Mouse (Mus musculus) liver, embryonic 14.5 days (tissue): ENCODE data around the gene Zdhhc19. TPM values are rescaled to one million over a fixed set of nuclear protein-coding genes. Genes with fewer than 3 reads are reported as not detected.

Experiments
- ATAC-seq: fragments of 200-750 bp; cut with Nextera tagmentation; 2 replicates; pipeline ENCODE4 v1.8.0; 2017; ENCODE audit warnings: moderate number of reproducible peaks, mild to moderate bottlenecking, moderate library complexity; ENCODE audit not compliant: insufficient read depth
- DNase-seq, 3 experiments: peaks; one replicate each; pipeline ENCODE4 v3.0.0-alpha.2; 2012 to 2013; ENCODE audit warnings: low read depth in 3 of 3, low spot score in 3 of 3
- H3K27ac ChIP-seq: fragments of 300-500 bp; sonication (generic); 2 replicates; pipeline ENCODE4 v1.5.1; 2014; ENCODE audit warnings: moderate library complexity, mild to moderate bottlenecking, control low read depth, inconsistent platforms
- H3K27me3 ChIP-seq: fragments of 300-500 bp; sonication (generic); 2 replicates; pipeline ENCODE4 v1.6.1; 2014; ENCODE audit warnings: mild to moderate bottlenecking, low read length, moderate library complexity; ENCODE audit not compliant: control insufficient read depth, insufficient read depth
- H3K36me3 ChIP-seq: fragments of 300-500 bp; sonication (generic); replicated peaks from 2 replicates; pipeline ENCODE4 v1.6.1; 2014; ENCODE audit warnings: low read depth; ENCODE audit not compliant: control insufficient read depth, insufficient read depth
- H3K4me1 ChIP-seq, 2 experiments: fragments of 200-500 bp in 1 of 2; fragments of 300-500 bp in 1 of 2; sonication (generic) in 1 of 2; replicated peaks; 2 replicates each; pipeline ENCODE4 v1.6.1; 2012 to 2014; ENCODE audit warnings: antibody characterized with exemption in 1 of 2, inconsistent platforms in 1 of 2, low read length in 1 of 2; ENCODE audit not compliant: control insufficient read depth in 2 of 2, insufficient read depth in 2 of 2
- H3K4me2 ChIP-seq: fragments of 300-500 bp; sonication (generic); 2 replicates; pipeline ENCODE4 v1.6.1; 2014; ENCODE audit warnings: low read depth, mild to moderate bottlenecking, control low read depth, moderate library complexity
- H3K4me3 ChIP-seq, 2 experiments: fragments of 200-500 bp in 1 of 2; fragments of 300-500 bp in 1 of 2; sonication (generic) in 1 of 2; 2 replicates each; pipeline ENCODE4 v1.5.1; 2012 to 2014; ENCODE audit warnings: low read depth in 2 of 2, low read length in 2 of 2, mild to moderate bottlenecking in 2 of 2, control low read depth in 1 of 2, inconsistent platforms in 1 of 2, moderate library complexity in 1 of 2; ENCODE audit not compliant: insufficient read depth in 1 of 2
- H3K9ac ChIP-seq: fragments of 300-500 bp; sonication (generic); replicated peaks from 2 replicates; pipeline ENCODE4 v1.6.1; 2014; ENCODE audit warnings: mild to moderate bottlenecking, control low read depth, moderate library complexity
- H3K9me3 ChIP-seq: fragments of 300-500 bp; sonication (generic); 2 replicates; pipeline ENCODE4 v1.6.1; 2016; ENCODE audit warnings: low read length, mixed read lengths; ENCODE audit not compliant: control insufficient read depth
- CTCF ChIP-seq: IDR thresholded peaks from 2 replicates; pipeline ENCODE4 v1.5.1; 2016; ENCODE audit warnings: antibody characterized with exemption, low read depth, control low read depth
- EP300 ChIP-seq: IDR thresholded peaks from 2 replicates; pipeline ENCODE4 v1.6.1; 2016; ENCODE audit warnings: antibody characterized with exemption, low read depth
- WGBS: fragments of 180-500 bp; shearing (Covaris S2); extraction: QIAGEN DNeasy Blood & Tissue Kit; methylation state at CpG from one replicate; pipeline ENCODE4 v1.1.7; 2014; ENCODE audit not compliant: insufficient replicate concordance; 5-methylcytosine and 5-hydroxymethylcytosine counted together
- polyA plus RNA-seq, 2 experiments: library from polyadenylated mRNA; depleted of rRNA in 1 of 2; stranded (reverse) in 1 of 2; unstranded in 1 of 2; fragments of >200 nt; fragmentation: Nextera tagmentation in 1 of 2; extraction: Ambion mirVana in 1 of 2; gene quantifications; 2 replicates each; pipeline versions ENCODE4 v1.2.1 to v1.2.3; 2012 to 2014

The Zdhhc19 gene
- polyA plus RNA-seq, 2 experiments, result not detected

- H3K9me3 ChIP-seq, result no peaks in the 10 kb centered on the region; the same call in 1 of the 2 replicates
- TF ChIP-seq CTCF (no peak), EP300 (no peak)
- H3K27me3 ChIP-seq, result no peaks in the 10 kb centered on the region
- no peaks in the 10 kb centered on the region for H3K36me3 ChIP-seq
- DNase-seq (no peak), ATAC-seq (no peak)
- no peak overlapping the region for H3K4me2 ChIP-seq
- H3K9ac ChIP-seq, result no peak overlapping the region
- peaks cover 11 to 29% of the 10 kb centered on the region in 2 experiments for H3K4me1 ChIP-seq
- no peak overlapping the region for H3K27ac ChIP-seq
- no peak overlapping the region for H3K4me3 ChIP-seq
- WGBS, result 34% methylated on average over 5 of the region's 5 CpGs
Observed at GRCm38 (mm10) chr16:32535157-32535751, 39.2 kb downstream of the Zdhhc19 start.

GRCm38 (mm10) chr16:32537867-32538660, 42.0 kb downstream of the Zdhhc19 start:
- 63% methylated on average over 5 of the region's 5 CpGs for WGBS
- 0 out of 2 replicates have a peak overlapping the region, but pooled peaks have one; percentile 14 for H3K9ac ChIP-seq
- peaks cover 26 to 47% of the 10 kb centered on the region in 2 experiments for H3K4me1 ChIP-seq
- H3K27me3 ChIP-seq, result no peaks in the 10 kb centered on the region
- no peak overlapping the region for H3K4me2 ChIP-seq
- no peaks in the 10 kb centered on the region for H3K9me3 ChIP-seq
- ATAC-seq (no peak), DNase-seq (no peak)
- no peak for TF ChIP-seq EP300
- H3K27ac ChIP-seq, result peak overlapping the region; percentile 3
- H3K4me3 ChIP-seq, result no peak overlapping the region
- no peaks in the 10 kb centered on the region for H3K36me3 ChIP-seq

GRCm38 (mm10) chr16:32538761-32539255, 42.7 kb downstream of the Zdhhc19 start:
- DNase-seq, result no peak
- no peak for TF ChIP-seq EP300
- TF ChIP-seq CTCF, result no peak
- Histone ChIP-seq H3K27me3 (no peaks in the 10 kb centered on the region), H3K36me3 (no peaks in the 10 kb centered on the region), H3K4me2 (no peak overlapping the region), H3K27ac (no peak overlapping the region), H3K4me3 (no peak overlapping the region), H3K9me3 (no peaks in the 10 kb centered on the region), H3K4me1 (peaks cover 26 to 47% of the 10 kb centered on the region in 2 experiments), H3K9ac (no peak overlapping the region)
- WGBS, result 47% methylated on average over 3 of the region's 3 CpGs
- ATAC-seq, result no peak

GRCm38 (mm10) chr16:32541338-32542179, 45.5 kb downstream of the Zdhhc19 start:
- 47% methylated on average over 6 of the region's 6 CpGs for WGBS
- no peaks in the 10 kb centered on the region for H3K9me3 ChIP-seq
- no peak overlapping the region for H3K4me2 ChIP-seq
- peaks cover 28 to 39% of the 10 kb centered on the region in 2 experiments for H3K4me1 ChIP-seq
- peak in 1 of 3 experiments; percentile 42 for DNase-seq
- TF ChIP-seq CTCF, result no peak
- TF ChIP-seq EP300, result 0 out of 2 replicates have a peak, but pooled peaks have one; percentile 26
- no peaks in the 10 kb centered on the region for H3K36me3 ChIP-seq
- H3K9ac ChIP-seq, result peak overlapping the region; percentile 20; the same call in 1 of the 2 replicates
- H3K27ac ChIP-seq, result peak overlapping the region; percentile 84
- H3K4me3 ChIP-seq, result no peak overlapping the region
- H3K27me3 ChIP-seq, result no peaks in the 10 kb centered on the region
- peak; percentile 77; the same call in 1 of the 2 replicates for ATAC-seq
